Mouse (Mus musculus): Measurements from ENCODE around the gene Pam. TPM values are rescaled to one million over a fixed set of nuclear protein-coding genes. Genes with fewer than 3 reads are reported as not detected.

Pam gene
- polyA plus RNA-seq, 1 experiment from 2014 or later = 23.8 TPM

DNA sequence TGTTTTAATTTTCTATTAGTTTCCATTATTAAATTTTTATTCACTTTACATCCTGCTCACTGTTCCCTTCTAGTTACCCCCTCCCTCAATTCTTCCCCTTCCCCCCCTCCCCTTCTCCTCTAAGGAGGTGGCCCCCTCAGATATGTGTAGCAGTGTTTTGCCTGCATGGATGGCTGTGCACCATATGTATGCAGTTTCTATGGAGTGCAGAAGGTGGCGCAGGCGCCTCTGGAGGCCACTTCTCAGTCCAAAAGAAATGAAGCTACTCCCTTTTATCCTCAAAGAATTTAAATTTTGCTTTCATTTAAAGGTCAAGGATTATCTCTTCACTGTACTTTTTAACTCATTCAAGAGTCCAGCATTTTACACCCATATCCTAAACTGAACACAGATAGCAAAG, 42.0 kb downstream of the Pam start:
- no peaks in the 10 kb centered on the region for H3K4me1 ChIP-seq (replicated peaks; ENCODE audit: control insufficient read depth, insufficient read depth, low read length)
- H3K27ac ChIP-seq (ENCODE audit: low read depth, low read length) = no peak overlapping the region
- no peak overlapping the region for H3K9ac ChIP-seq (ENCODE audit: low read depth, low read length)

DNA sequence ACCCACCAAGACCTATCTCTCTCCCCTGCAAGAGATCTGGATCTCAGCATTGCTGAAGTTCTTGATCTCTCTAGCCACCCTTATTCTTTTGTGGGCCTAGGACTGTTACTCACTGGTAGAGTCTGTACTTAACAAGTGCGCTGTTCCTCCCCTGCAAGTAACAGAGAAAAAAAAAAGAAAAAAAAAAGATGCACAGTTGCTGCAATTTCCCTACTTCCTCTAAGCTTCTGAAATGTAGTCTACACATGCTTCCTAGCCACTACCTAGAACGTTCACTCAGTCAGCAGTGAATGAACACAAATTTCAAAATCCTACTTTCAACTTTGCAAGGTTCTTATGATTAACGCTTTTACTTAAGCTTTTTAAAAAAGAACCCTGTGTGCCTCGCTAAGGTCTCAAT, 42.7 kb downstream of the Pam start:
- H3K4me1 ChIP-seq (replicated peaks; ENCODE audit: control insufficient read depth, insufficient read depth, low read length) = no peaks in the 10 kb centered on the region; the same call in 1 of the 2 replicates
- ATAC-seq (ENCODE audit: low FRiP score) (no peak), DNase-seq (ENCODE audit: low spot score) (no peak)
- H3K9ac ChIP-seq (ENCODE audit: low read depth, low read length) = no peak overlapping the region
- H3K9me3 ChIP-seq (ENCODE audit: control insufficient read depth, low read length) = no peaks in the 10 kb centered on the region
- H3K4me3 ChIP-seq (ENCODE audit: low read depth, low read length) = no peak overlapping the region
- WGBS = 96% methylated on average over 4 of the region's 4 CpGs
- H3K27me3 ChIP-seq (ENCODE audit: control insufficient read depth, insufficient read depth, low read length) = no peaks in the 10 kb centered on the region
- no peak overlapping the region for H3K4me2 ChIP-seq (replicated peaks; ENCODE audit: low read depth, low read length)
- no peaks in the 10 kb centered on the region for H3K36me3 ChIP-seq (ENCODE audit: control insufficient read depth, insufficient read depth, low read length)
- no peak overlapping the region for H3K27ac ChIP-seq (ENCODE audit: low read depth, low read length)

More for the DNA sequence above, 42.0 kb downstream of the Pam start:
- no peak overlapping the region for H3K4me2 ChIP-seq (replicated peaks; ENCODE audit: low read depth, low read length)
- DNase-seq (ENCODE audit: low spot score) (no peak), ATAC-seq (ENCODE audit: low FRiP score) (peak; percentile 50; the same call in 1 of the 2 replicates)
- no peaks in the 10 kb centered on the region for H3K27me3 ChIP-seq (ENCODE audit: control insufficient read depth, insufficient read depth, low read length)
- no peak overlapping the region for H3K4me3 ChIP-seq (ENCODE audit: low read depth, low read length)
- H3K36me3 ChIP-seq (ENCODE audit: control insufficient read depth, insufficient read depth, low read length) = no peaks in the 10 kb centered on the region
- no peaks in the 10 kb centered on the region for H3K9me3 ChIP-seq (ENCODE audit: control insufficient read depth, low read length)
- WGBS = 61% methylated on average over 2 of the region's 2 CpGs

DNA sequence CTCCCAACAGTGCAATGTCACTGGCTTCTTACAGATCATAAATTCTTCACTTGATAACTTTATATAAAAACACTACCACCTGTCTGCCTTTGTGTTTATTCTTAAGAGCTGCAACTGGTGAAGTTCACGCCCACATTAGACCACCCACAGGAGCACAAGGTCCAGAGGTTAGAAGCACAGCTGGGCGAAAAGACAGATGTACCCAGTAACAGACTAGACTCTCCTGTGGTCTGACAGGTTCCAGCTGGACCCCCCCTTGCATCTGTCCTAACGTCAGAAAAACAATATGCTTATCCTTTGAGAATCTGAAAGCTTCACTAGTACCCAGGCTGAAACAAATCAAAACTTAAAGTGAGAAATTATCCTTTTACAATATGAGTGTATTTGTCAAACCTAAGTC, 44.4 kb downstream of the Pam start:
- ATAC-seq (ENCODE audit: low FRiP score) (no peak), DNase-seq (ENCODE audit: low spot score) (peak; percentile 26)
- Histone ChIP-seq H3K4me2 (replicated peaks; ENCODE audit: low read depth, low read length) (no peak overlapping the region), H3K36me3 (ENCODE audit: control insufficient read depth, insufficient read depth, low read length) (no peaks in the 10 kb centered on the region), H3K4me1 (replicated peaks; ENCODE audit: control insufficient read depth, insufficient read depth, low read length) (no peaks in the 10 kb centered on the region; the same call in 1 of the 2 replicates), H3K9me3 (ENCODE audit: control insufficient read depth, low read length) (no peaks in the 10 kb centered on the region), H3K27ac (ENCODE audit: low read depth, low read length) (no peak overlapping the region), H3K9ac (ENCODE audit: low read depth, low read length) (no peak overlapping the region), H3K27me3 (ENCODE audit: control insufficient read depth, insufficient read depth, low read length) (no peaks in the 10 kb centered on the region), H3K4me3 (ENCODE audit: low read depth, low read length) (no peak overlapping the region)
- 34% methylated on average over 3 of the region's 3 CpGs for WGBS

DNA sequence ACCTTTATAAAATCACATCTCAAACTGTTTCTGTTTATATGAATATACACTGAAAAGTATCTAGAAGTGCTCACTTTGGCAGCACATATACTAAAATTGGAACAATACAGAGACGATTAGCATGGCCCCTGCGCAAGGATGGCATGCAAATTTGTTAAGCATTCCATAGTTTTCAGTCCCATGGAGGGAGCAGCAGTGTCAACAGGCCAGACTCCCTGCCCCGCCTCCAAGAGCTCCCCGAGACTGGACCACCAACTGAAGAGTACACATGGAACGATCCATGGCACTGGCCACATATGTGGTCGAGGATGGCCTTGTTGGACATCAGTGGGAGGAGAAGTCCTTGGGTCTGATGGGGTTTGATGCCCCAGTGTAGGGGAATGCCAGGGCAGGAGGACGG, 45.7 kb downstream of the Pam start:
- Histone ChIP-seq H3K27me3 (ENCODE audit: control insufficient read depth, insufficient read depth, low read length) (no peaks in the 10 kb centered on the region), H3K36me3 (ENCODE audit: control insufficient read depth, insufficient read depth, low read length) (no peaks in the 10 kb centered on the region), H3K4me1 (replicated peaks; ENCODE audit: control insufficient read depth, insufficient read depth, low read length) (no peaks in the 10 kb centered on the region; the same call in 1 of the 2 replicates), H3K4me2 (replicated peaks; ENCODE audit: low read depth, low read length) (no peak overlapping the region), H3K4me3 (ENCODE audit: low read depth, low read length) (no peak overlapping the region), H3K9me3 (ENCODE audit: control insufficient read depth, low read length) (no peaks in the 10 kb centered on the region), H3K27ac (ENCODE audit: low read depth, low read length) (no peak overlapping the region), H3K9ac (ENCODE audit: low read depth, low read length) (no peak overlapping the region)
- no peak for DNase-seq (ENCODE audit: low spot score)
- WGBS = 75% methylated on average over 7 of the region's 7 CpGs
- ATAC-seq (ENCODE audit: low FRiP score) = no peak

DNA sequence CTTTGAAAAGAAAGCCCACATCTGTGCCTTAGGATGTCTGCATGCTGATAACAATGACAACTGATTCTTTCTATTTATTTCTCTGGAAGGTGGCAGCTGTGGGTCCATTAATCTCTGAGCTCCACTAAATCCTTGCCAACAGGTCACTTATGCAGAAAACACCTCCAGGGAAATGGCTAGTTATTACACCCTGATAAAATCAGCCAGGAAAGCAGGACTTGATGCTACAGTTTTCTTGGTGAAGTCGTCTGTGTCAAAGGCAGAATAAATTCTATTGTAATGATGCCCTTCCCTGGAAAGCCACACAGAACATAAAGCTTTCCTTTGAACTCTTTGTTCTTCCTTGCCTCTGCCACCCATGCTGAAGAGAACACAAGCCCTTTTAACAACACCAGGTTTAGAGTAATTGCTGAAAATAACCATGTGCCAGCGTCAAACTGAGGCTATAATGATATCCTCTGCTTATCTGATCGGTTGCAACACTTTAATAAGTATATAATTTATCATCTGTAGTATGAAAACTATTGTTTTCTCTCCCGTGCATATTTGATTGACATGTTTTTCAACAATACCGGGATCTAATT, 47.1 kb downstream of the Pam start:
- peak overlapping the region; percentile 40; the same call in 1 of the 2 replicates for H3K27ac ChIP-seq (ENCODE audit: low read depth, low read length)
- 31% methylated on average over 5 of the region's 5 CpGs for WGBS
- ATAC-seq (ENCODE audit: low FRiP score) (peak; percentile 78), DNase-seq (ENCODE audit: low spot score) (peak; percentile 36)
- H3K4me2 ChIP-seq (replicated peaks; ENCODE audit: low read depth, low read length) = no peak overlapping the region
- no peak overlapping the region for H3K9ac ChIP-seq (ENCODE audit: low read depth, low read length)
- H3K36me3 ChIP-seq (ENCODE audit: control insufficient read depth, insufficient read depth, low read length) = no peaks in the 10 kb centered on the region
- no peaks in the 10 kb centered on the region for H3K9me3 ChIP-seq (ENCODE audit: control insufficient read depth, low read length)
- H3K27me3 ChIP-seq (ENCODE audit: control insufficient read depth, insufficient read depth, low read length) = no peaks in the 10 kb centered on the region
- no peak overlapping the region for H3K4me3 ChIP-seq (ENCODE audit: low read depth, low read length)
- H3K4me1 ChIP-seq (replicated peaks; ENCODE audit: control insufficient read depth, insufficient read depth, low read length) = no peaks in the 10 kb centered on the region; the same call in 1 of the 2 replicates

DNA sequence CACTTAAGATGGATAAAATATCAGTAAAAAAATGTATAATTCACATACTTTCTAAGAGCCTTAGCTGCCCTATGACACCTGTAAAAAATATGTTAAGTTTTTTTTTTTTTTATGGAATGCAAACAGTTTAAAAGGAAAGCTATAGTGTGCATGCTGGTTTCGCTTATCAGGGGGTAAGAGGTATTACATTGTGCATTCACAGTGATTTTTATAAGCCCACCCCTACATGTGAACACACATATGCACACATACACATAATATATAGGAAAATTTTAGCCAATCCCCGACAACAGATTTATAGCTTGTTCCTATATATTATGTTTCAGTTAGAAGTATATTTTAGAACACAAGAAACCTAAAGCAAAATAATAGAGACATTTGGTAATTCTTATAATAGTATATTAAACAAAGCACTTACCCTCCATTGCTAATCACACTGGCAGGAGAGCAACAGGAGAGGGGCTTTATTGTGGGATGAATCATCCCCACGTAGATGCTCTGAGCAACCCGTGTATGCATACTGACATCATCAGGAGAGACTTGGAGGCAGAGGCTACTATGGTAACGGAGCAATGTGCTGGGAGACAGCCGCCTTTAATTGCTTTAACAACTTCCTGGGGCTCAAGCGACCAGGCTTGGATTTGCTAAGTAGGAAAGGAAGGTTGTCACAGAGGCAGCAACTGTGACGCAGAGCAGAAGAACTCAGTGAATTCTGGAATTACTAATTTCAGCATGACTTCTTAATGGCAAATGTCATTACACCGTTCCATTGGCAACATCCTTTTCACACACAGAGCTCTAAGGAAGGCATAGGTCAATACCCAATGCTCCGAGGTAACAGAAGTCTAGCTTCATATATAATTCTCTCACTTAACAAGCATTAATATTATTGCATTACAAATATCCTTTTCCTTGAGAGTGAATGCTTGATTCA, 47.9 kb downstream of the Pam start:
- Histone ChIP-seq H3K27me3 (ENCODE audit: control insufficient read depth, insufficient read depth, low read length) (no peaks in the 10 kb centered on the region), H3K9me3 (ENCODE audit: control insufficient read depth, low read length) (no peaks in the 10 kb centered on the region), H3K36me3 (ENCODE audit: control insufficient read depth, insufficient read depth, low read length) (no peaks in the 10 kb centered on the region), H3K27ac (ENCODE audit: low read depth, low read length) (peak overlapping the region; percentile 40; the same call in 1 of the 2 replicates), H3K9ac (ENCODE audit: low read depth, low read length) (no peak overlapping the region; the same call in 1 of the 2 replicates), H3K4me1 (replicated peaks; ENCODE audit: control insufficient read depth, insufficient read depth, low read length) (no peaks in the 10 kb centered on the region; the same call in 1 of the 2 replicates), H3K4me2 (replicated peaks; ENCODE audit: low read depth, low read length) (no peak overlapping the region), H3K4me3 (ENCODE audit: low read depth, low read length) (no peak overlapping the region)
- 25% methylated on average over 10 of the region's 10 CpGs for WGBS
- DNase-seq (ENCODE audit: low spot score) = peak; percentile 57
- peak; percentile 88 for ATAC-seq (ENCODE audit: low FRiP score)

DNA sequence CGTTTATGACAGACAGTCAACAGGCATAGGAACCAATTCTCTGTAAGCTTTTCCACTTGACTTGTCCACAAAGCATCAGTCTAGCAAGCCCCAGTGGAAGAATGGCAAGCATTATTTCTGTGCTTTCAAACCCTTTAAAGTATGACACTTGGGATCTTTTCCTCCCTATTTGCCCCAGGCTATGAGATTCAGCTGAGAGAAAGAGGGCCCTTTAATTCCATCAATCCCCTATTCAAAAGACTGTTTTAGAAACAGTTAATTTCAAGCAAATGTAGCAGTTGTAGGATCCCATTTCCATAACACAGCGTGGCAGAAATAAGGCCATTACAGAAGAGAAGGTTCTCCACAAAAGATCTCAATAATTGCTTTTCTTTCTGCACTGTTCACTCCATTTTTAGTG, 53.0 kb downstream of the Pam start:
- no peaks in the 10 kb centered on the region for H3K27me3 ChIP-seq (ENCODE audit: control insufficient read depth, insufficient read depth, low read length)
- no peak overlapping the region for H3K4me3 ChIP-seq (ENCODE audit: low read depth, low read length)
- H3K36me3 ChIP-seq (ENCODE audit: control insufficient read depth, insufficient read depth, low read length) = no peaks in the 10 kb centered on the region
- no peak for DNase-seq (ENCODE audit: low spot score)
- ATAC-seq (ENCODE audit: low FRiP score) = peak; percentile 53
- H3K27ac ChIP-seq (ENCODE audit: low read depth, low read length) = no peak overlapping the region
- no peaks in the 10 kb centered on the region for H3K9me3 ChIP-seq (ENCODE audit: control insufficient read depth, low read length)
- 31% methylated on average over 2 of the region's 2 CpGs for whole genome bisulfite sequencing
- no peak overlapping the region for H3K4me2 ChIP-seq (replicated peaks; ENCODE audit: low read depth, low read length)
- H3K4me1 ChIP-seq (replicated peaks; ENCODE audit: control insufficient read depth, insufficient read depth, low read length) = no peaks in the 10 kb centered on the region
- H3K9ac ChIP-seq (ENCODE audit: low read depth, low read length) = no peak overlapping the region

DNA sequence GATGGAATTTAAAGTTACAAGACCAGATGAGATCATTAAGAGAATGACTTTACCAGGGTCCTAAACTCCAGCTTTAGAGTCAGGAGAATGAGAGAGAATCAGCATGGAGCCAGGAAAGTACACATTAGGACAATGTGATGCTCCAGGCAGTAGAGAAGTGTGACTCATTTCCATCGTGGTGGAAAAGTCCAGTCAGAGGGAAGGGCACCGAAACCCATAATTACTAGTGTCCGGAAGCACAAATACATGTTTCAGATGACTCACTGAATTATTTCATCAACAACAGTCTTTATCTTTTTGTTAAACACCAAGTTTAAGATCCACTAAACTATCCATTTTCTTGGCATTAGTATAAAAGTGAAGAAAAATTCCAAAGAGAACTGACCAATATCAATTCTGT, 57.2 kb downstream of the Pam start:
- H3K4me2 ChIP-seq (replicated peaks; ENCODE audit: low read depth, low read length) = no peak overlapping the region
- no peaks in the 10 kb centered on the region for H3K4me1 ChIP-seq (replicated peaks; ENCODE audit: control insufficient read depth, insufficient read depth, low read length)
- WGBS = 87% methylated on average over 3 of the region's 3 CpGs
- H3K27me3 ChIP-seq (ENCODE audit: control insufficient read depth, insufficient read depth, low read length) = no peaks in the 10 kb centered on the region
- no peak overlapping the region for H3K27ac ChIP-seq (ENCODE audit: low read depth, low read length)
- H3K9ac ChIP-seq (ENCODE audit: low read depth, low read length) = no peak overlapping the region
- ATAC-seq (ENCODE audit: low FRiP score) (no peak), DNase-seq (ENCODE audit: low spot score) (no peak)
- no peak overlapping the region for H3K4me3 ChIP-seq (ENCODE audit: low read depth, low read length)
- no peaks in the 10 kb centered on the region for H3K9me3 ChIP-seq (ENCODE audit: control insufficient read depth, low read length)
- H3K36me3 ChIP-seq (ENCODE audit: control insufficient read depth, insufficient read depth, low read length) = no peaks in the 10 kb centered on the region
